Mouse (Mus musculus) cerebellum, adult 9-11 months (tissue): ENCODE measurements around the gene Tbx6.

Experiments used
- DNase-seq: peaks from one replicate; pipeline ENCODE4 v3.0.0; 2022

Tbx6 gene

GRCm38 (mm10) chr7:126770784-126771183, 10.5 kb upstream of the Tbx6 start:
- DNase-seq, result peak; percentile 23

GRCm38 (mm10) chr7:126773351-126773750, 7.9 kb upstream of the Tbx6 start:
- peak; percentile 24 for DNase-seq

GRCm38 (mm10) chr7:126774463-126774862, 6.8 kb upstream of the Tbx6 start:
- no peak for DNase-seq

- no peak for DNase-seq
Measured at GRCm38 (mm10) chr7:126775185-126775977, 5.9 kb upstream of the Tbx6 start.

- DNase-seq, result peak; percentile 53
Measured at GRCm38 (mm10) chr7:126775978-126776234, 5.4 kb upstream of the Tbx6 start.

DNA sequence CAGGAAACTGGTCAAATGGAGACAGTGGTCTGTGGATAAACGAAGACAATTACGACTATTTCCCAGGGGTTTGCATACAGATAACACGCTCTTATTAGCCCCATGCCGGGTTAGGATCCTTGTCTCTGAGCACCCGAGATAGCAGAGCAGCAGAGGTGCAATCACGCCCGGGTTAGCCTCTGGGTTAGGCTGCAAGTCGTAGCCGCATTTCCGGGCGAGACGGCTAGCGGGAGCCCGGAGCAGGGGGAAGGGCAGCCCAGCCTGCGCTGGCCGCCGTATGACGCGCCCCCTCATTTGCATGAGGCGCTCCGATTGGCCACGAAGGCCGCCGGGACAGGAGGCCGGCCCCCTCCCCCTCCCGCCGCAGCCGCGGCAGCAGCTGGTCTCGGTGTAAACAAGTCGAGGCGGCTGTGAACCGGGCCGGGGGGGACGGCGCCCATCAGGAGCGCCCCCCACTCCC, 4.7 kb upstream of the Tbx6 start, which contains the start of gene Ypel3:
Gene Ypel3 (plus strand): TSS at position 358 of the 460 bp plus-strand sequence.
- DNase-seq, result peak; percentile 98

DNA sequence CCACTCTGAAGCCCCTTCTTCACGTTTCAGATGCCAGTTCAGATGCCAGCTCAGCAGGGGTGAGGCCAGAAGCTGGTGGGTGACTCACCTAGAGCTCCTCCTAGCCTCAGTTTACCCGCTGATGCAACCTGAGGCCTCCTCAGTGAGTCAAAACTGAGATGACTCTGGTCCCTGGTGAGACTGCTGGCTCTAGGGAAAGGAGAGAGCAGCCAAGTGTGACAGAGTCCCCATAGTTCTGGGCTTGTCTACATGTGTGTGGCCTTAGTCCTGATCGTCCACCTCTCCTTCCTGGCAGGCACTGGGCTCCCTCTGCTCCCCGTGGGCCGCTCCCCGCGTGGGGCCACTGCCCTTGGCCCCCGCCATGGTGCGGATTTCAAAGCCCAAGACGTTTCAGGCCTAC, 3.8 kb upstream of the Tbx6 start:
- DNase-seq, result peak; percentile 78

GRCm38 (mm10) chr7:126778147-126778546, 3.1 kb upstream of the Tbx6 start:
- peak; percentile 69 for DNase-seq

- peak; percentile 40 for DNase-seq
Measured at GRCm38 (mm10) chr7:126779101-126779500, 2.2 kb upstream of the Tbx6 start.

GRCm38 (mm10) chr7:126779983-126780970, 1.0 kb upstream of the Tbx6 start:
- peak; percentile 89 for DNase-seq

DNA sequence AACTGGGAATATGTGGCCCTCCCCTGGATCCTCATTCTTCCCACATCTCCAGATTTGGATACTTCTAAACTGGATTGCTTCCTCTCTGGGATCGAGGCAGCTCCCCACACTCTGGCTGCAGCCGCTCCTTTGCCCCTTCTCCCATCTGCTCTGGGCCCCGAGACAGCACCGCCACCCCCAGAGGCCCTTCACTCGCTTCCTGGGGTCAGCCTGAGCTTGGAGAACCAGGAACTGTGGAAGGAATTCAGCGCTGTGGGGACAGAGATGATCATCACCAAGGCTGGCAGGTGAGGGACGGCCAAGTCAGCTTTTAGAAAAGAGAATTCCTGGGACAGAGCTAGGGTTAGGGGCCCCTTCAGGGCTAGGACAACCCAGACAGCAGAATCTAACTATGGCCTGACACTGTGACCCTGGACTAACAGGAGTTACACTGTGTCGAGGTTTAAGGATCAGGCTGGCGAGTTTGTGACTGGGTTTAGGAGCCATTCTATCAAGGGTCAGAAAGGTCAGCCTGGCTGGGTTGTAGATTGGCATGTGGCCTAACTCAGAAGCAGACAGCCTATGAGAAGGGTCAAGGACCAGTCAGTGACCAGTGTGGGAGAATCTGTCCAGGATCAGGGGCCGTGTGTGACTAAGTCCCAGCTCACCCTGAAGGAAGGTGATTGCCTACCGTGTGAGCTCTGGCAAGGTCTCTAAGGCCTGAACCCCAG, 533 bp downstream of the Tbx6 start:
- peak; percentile 55 for DNase-seq

GRCm38 (mm10) chr7:126782693-126783092, 1.4 kb downstream of the Tbx6 start:
- DNase-seq, result peak; percentile 63

DNA sequence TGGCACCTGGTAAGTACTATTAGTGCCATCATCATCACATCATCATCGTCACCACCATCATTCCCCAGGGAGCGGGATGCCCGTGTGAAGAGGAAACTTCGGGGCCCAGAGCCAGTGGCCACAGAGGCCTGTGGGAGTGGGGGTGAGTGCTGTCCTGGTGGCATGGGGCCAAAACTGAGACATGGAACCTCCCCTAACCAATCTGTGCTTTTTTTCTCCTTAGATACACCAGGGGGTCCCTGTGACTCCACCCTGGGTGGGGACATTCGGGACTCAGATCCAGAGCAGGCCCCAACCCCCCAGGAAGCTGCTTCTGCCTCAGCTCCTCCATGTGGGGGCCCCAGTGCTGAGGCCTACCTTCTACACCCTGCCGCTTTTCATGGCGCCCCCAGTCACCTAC, 3.2 kb downstream of the Tbx6 start:
- peak; percentile 51 for DNase-seq

- DNase-seq, result peak; percentile 47
Measured at GRCm38 (mm10) chr7:126785056-126785455, 3.8 kb downstream of the Tbx6 start.

GRCm38 (mm10) chr7:126786142-126786541, 4.9 kb downstream of the Tbx6 start:
- DNase-seq, result no peak

GRCm38 (mm10) chr7:126789141-126789540, 7.9 kb downstream of the Tbx6 start:
- peak; percentile 42 for DNase-seq

DNA sequence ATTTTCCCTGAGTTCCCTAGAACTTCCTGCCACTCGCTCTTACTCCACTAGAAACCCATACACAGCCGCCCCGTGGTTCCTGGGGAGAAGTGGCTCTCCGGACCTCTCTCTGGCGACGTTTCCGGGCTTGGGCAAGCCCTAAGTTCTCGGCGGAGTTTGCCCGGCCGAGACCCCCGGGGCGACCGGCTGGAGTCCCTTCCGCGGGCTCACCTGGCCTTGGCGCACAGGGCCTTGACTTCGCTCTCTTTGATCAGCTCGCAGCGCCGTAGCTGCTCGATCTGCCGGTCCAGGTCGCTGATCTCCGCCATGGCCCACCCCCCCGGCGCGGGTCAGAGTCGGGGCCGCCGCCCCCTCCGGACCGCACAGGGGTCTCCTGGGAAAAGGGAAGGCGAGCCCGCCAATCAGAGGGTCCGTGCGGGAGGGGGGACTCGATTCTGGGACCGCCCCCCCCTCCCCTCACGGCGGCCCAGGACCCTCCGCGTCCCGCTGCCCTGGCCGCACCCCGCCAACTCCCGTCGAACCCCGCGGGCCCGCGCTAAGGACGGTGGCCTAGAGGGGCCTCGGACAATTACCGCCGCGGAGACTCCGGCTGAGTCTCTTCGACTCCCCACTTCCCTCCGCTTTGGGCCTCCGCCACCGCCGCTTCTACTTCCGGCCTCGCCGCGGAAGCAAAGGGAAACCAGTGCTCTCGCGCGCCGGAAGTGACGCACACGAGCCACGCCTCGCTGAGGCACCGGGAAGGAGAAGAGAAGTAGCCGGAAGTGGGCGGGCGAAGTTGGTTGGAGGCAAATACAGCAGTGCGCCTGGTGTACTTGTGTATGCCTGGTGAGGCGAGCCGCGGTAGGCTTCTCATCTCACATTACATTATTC, 10.8 kb downstream of the Tbx6 start, which contains the start of gene Ppp4c:
Gene Ppp4c (minus strand): TSS at position 646 of the 870 bp plus-strand sequence.
- peak; percentile 97 for DNase-seq

DNA sequence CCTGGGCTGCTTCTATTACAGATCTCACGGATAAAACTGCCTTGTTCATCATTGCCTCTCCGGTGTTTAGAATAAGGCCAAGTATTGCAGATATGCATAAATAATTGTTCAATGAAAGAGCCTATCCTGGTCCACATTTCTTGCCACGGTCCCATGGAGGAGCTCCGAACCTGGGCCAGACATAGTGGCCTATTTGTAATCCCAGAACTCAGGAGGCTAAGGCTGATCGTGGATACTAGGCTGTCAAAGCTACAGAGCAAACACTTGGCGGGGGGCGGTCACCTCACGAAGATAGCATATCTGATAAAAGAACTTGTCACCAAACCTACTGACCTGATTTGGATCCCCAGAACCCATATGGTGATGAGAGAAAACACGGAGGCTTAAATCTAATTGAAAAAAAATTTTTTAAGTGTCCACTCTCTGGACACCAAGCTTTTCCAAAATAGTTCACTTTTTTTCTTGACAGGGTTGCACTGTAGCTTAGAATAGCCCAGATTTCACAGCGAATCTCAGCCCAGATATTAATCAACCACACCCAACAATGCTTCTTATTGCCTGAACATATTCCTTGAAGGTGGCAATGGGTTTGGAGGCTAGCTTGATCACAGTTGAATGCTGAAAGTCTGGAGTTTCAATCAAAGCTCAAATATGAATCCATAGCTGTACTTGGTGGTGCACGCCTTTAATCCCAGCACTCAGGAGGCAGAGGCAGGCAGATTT, 11.6 kb downstream of the Tbx6 start:
- DNase-seq, result no peak

DNA sequence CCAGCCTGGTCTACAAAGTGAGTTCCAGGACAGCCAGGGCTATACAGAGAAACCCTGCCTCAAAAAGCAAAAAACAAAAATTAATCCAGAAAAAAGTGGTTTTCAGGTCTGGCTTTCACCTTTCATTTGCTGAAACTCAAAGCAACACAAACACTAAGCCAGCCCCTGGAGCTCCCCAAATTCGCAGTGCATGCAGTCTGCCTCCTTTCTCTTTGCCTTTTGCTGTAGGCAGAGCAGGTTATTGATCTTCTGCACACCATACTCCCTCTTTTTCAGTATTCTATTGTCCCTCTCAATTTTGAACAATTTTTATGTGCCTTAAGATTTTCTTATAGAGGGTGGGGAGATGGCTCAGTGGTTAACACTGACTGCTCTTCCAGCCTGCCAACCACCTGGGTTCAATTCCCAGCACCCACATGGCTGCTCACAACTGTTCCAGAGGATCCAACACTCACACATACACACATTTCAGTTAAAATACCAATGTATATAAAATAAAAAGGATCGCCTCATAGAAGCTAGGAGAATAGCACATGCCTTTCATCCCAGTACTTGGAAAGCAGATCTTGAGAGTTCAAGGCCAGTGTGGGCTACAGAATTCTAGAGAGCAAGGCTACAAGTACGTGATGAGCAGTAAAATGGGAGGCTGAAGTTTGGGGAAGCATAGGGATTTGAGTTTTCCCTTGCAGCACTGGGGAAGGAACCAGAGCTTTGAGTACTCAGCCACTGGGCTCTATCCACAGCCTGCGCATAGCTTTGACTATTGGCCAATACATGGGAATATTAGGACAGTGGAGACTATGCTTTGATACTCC, 12.4 kb downstream of the Tbx6 start:
- DNase-seq, result no peak

DNA sequence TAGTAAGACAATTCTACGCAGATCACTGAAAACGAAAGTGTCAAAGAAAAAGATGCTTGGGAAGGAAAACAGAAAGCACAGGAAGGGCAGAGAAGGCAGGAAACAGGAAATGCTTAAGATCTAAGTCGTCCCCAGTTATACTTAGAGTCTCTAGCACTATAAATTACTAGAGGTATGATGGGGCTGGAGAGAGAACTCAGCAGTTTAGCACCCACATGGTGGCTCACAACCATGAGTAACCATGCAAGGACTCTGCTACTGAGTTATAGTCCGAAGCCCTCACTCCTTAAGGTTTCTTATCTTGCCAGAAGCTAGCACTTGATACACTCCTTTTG, 13.0 kb downstream of the Tbx6 start:
- no peak for DNase-seq
